Mouse (Mus musculus): ENCODE data around the gene Gstm7.
"Not testable (repeated sequence)": the region's sequence is repeated elsewhere in the genome, so short reads cannot be mapped to it uniquely, and the experiment has no call there.

Gstm7 gene

GRCm38 (mm10) chr3:107935888-107936287 is 4.3 kb upstream of the Gstm7 start:
- no peak for DNase-seq (ENCODE audit: extremely low spot score, low read depth, low spot score)

- no peak for DNase-seq (ENCODE audit: extremely low spot score, low read depth, low spot score)
Observed at GRCm38 (mm10) chr3:107935268-107935667, 3.7 kb upstream of the Gstm7 start.

DNA sequence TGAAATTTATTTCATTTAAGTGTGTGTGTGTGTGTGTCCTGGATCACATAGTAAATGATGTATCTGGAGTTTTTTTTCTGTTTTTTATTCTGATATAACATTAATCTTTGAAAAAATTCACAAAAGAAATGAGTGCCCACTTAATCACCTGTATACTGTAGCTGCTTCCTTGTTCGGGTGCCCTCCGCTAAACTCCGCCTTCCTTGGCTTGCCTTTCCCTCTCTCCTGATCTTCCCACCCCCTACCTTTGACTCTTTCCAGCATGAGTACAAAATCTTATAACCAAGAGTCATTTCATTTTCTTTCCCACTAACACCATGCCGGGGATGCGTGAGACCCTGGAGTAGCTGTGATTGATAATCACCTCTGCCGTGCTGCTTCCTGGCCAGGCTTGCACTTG is 511 bp upstream of the Gstm7 start:
- DNase-seq (ENCODE audit: extremely low spot score, low read depth, low spot score) = no peak

GRCm38 (mm10) chr3:107931134-107931533 is 483 bp downstream of the Gstm7 start:
- DNase-seq (ENCODE audit: extremely low spot score, low read depth, low spot score) = no peak

DNA sequence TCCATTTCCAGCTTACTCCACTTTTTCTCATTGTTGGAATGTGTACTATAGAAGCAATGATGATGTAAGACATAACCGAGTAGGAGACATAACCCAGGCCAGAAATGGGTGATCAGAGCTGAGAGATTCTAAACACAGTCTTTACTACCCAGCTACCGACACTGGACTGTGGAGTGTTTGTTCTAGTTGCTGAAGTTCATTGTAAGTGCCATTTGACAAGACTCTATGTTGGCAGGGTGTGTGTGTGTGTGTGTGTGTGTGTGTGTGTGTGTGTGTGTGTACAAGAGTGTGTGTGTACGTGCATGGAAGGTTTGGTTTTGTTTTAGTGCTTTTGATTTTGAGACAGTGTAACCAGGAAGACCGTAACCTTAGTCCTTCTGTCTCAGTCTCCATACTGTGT is 1.9 kb downstream of the Gstm7 start:
- no peak for DNase-seq (ENCODE audit: extremely low spot score, low read depth, low spot score)

GRCm38 (mm10) chr3:107929243-107929642 is 2.4 kb downstream of the Gstm7 start:
- DNase-seq (ENCODE audit: extremely low spot score, low read depth, low spot score) = no peak

GRCm38 (mm10) chr3:107928691-107929090 is 2.9 kb downstream of the Gstm7 start:
- DNase-seq (ENCODE audit: extremely low spot score, low read depth, low spot score) = no peak

GRCm38 (mm10) chr3:107927841-107928240 is 3.8 kb downstream of the Gstm7 start:
- DNase-seq (ENCODE audit: extremely low spot score, low read depth, low spot score) = no peak

GRCm38 (mm10) chr3:107925335-107925734 is 6.3 kb downstream of the Gstm7 start:
- no peak for DNase-seq (ENCODE audit: extremely low spot score, low read depth, low spot score)

- DNase-seq (ENCODE audit: extremely low spot score, low read depth, low spot score) = no peak
Observed at GRCm38 (mm10) chr3:107920348-107920747, 11.3 kb downstream of the Gstm7 start.

GRCm38 (mm10) chr3:107917783-107918408 is 13.7 kb downstream of the Gstm7 start:
- DNase-seq (ENCODE audit: extremely low spot score, low read depth, low spot score) = no peak

- no peak for DNase-seq (ENCODE audit: extremely low spot score, low read depth, low spot score)
Observed at GRCm38 (mm10) chr3:107917097-107917496, 14.5 kb downstream of the Gstm7 start.

- DNase-seq (ENCODE audit: extremely low spot score, low read depth, low spot score) = no peak
Observed at GRCm38 (mm10) chr3:107916674-107917073, 14.9 kb downstream of the Gstm7 start.

- DNase-seq (ENCODE audit: extremely low spot score, low read depth, low spot score) = no peak
Observed at GRCm38 (mm10) chr3:107905942-107906341, 25.7 kb downstream of the Gstm7 start.

DNA sequence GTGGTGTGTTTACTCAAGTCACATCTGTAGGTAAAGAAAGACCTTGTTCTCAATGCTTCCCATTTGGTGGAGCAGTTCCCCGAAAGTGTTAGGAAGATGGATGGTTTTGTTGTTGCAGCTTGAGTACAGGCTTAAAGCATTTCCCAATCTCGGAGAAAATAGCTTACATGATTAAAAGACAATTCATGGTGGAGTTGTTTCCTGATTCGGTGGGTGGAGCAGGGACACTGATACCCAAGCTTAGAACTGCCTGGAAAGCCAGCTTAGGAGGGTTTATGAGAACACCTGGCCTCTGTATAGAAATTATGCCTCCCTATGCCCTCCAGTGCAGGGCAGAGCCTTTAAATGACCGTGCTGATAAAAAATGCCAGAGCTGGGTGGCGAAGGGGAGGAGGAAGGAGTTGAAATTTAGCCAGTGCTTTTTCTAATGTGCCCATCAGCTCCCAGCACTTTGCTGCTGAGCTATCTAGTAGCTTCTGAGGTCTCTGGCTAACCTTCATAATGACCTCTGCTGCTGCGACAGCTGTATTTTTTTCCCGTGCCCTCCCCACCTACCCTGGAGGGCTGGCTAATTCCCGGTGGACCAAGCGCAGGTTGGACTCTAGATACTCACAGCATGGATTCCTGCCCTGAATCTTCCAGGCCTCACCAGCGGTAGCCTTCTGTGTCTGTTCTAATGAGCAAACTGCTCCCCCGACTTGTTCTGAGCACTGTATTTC is 30.5 kb downstream of the Gstm7 start:
- DNase-seq (ENCODE audit: extremely low spot score, low read depth, low spot score) = no peak

DNA sequence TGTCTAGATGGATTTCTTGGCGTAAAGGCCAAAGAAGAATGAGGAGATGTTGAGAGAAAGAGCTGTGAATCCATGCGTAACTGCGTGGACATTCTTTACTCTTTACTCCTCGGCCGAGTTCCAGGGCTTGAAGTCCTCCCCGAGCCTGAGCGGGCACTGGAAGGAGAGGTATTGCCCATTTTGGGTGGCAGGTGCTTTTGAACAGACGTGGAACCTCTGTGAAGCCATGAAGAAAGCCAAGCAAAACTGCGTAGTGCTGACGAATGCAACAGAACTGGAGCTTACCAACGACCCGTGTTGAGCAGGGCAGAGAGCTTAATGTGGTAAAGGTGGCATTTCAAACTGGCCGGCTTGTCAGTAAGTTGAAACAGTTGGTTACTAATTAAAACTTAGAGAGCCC is 32.9 kb downstream of the Gstm7 start:
- no peak for DNase-seq (ENCODE audit: extremely low spot score, low read depth, low spot score)

DNA sequence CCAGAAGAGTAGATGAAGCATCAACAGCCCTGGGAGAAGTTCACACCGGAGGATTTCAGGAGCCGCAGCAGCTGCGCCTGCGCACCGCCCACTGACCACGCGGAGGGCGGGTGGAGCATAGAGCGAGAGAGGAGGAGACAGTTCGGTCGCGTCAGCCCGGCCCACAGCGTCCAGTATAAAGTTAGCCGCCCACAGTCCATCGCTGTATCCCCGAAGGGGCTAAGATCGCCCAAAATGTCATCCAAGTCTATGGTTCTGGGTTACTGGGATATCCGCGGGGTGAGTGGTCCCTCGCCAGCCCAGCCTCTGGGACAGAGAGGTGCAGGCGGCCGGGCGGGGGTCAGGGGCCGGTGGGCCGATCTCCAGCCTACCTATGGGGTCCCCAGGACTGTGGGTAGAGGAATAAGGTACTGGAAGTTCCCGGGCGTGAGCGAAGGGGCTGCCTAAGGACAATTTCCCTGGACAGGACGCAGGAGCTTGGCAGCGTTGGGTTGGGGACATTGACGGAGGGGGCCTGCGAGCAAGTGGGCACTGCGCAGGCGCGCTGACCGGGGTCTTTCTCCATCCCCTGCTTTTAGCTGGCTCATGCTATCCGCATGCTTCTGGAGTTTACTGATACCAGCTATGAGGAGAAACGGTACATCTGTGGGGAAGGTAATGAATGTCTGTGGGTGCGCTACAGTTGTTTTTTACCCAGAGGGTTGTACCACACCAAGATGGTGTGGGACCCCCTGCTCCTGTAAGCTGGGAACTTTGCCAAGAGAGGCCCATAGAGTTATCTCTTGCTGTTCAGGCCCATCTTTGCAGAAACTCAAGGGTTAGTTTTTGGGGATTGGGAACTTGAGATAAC is 35.7 kb downstream of the Gstm7 start, which contains the start of gene Gstm5:
Gene Gstm5, plus strand, starts transcription at position 102 of the 850 bp plus-strand sequence.
- peak; percentile 42 for DNase-seq (ENCODE audit: extremely low spot score, low read depth, low spot score)

DNA sequence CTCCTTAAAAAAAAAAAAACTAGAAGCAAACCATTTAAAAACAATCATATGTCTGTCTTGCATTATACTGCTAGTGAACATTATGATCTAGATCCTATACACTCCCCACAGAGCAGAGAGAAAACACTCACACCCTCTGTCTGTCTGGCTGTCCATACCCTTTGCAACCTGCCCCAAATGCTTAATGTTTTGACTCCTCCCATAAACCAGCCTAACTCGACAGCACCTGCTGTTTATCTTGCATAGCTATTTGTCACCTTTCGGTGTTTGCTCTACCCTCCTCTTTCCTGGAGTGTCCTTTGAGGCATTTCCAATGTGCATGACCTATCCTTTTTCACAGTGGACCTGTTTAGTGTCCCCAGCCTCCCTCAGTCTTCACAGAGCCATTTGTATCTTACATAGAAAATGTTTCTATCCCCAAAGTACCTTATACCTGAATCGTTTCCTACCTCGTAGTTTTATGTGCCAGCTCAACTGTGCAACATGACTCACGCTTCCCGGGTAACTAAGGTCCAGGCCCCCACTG is 36.4 kb downstream of the Gstm7 start:
- DNase-seq (ENCODE audit: extremely low spot score, low read depth, low spot score) = no peak

DNA sequence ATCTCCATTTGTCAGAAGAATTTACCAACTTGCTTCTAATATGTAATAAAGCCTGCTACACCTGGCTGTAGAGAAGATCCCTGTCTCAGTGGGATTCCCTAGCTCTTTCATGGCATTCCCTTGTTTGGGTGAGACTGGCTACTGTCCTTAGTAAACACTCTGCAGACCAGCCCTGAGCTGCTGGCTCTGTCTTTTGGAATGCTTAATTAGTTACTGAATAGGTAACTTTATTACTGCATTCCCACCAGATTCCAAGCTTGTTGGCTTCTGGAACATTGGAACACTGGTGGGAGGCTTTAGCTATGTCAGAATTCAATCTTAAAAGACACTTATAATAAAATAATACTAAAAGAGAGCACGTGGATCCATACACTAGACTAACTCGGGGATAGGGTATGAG is 42.4 kb downstream of the Gstm7 start:
- DNase-seq (ENCODE audit: extremely low spot score, low read depth, low spot score) = not testable (repeated sequence)

- no peak for DNase-seq (ENCODE audit: extremely low spot score, low read depth, low spot score)
Observed at GRCm38 (mm10) chr3:107887674-107888495, 43.7 kb downstream of the Gstm7 start.
